Mouse (Mus musculus) G1E (cell line): ENCODE measurements at regions not wholly inside any gene's neighbourhood (a gene's known extent, or its start where the extent isn't known, plus 50 kb on each side); places are given as distances from the start of the nearest gene placed in this dataset.

ENCODE experiments used
- CTCF ChIP-seq: IDR thresholded peaks from 2 replicates; pipeline ENCODE4 v1.5.1; 2012; ENCODE audit warnings: low read depth, low read length, inconsistent platforms, mixed read lengths
- GATA1 ChIP-seq: IDR thresholded peaks from 2 replicates; pipeline ENCODE4 v1.6.1; 2012; ENCODE audit warnings: borderline replicate concordance, low read length, inconsistent platforms, mixed read lengths

DNA sequence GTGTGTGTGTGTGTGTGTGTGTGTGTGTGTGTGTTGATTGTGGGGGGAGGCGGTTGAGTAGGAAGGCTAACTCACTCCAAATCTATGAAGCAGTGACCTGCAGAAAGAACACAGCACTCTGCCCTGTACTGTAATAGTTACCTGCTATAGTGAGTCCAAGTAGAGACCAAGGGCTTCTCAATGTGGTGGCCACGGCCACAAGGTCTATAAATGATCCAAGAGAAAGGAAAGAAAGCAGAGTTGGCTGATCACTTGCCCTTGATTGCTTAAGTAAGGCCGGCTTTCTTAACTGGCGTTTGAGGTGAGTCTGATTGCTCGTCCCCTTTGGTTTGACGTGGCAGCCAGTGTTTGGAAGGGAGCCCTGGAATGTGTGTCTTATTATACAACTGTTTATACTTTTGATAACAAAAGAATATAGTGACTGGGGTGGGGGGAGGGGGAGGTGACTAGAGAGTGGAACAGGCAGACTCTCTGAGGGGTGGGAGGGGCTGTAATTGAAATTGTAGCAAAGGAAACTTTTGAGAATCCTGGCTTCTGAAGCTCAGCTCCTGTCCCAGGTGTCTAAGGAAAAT lies 473.3 kb upstream of the Kif2a start:
- TF ChIP-seq CTCF (no peak), GATA1 (no peak)
